Mouse (Mus musculus): Measurements from ENCODE around the gene Syt8. TPM values are rescaled to one million over a fixed set of nuclear protein-coding genes. Genes with fewer than 3 reads are reported as not detected.

Syt8 gene
- total RNA-seq, 2 experiments from 2014 or later, result not detected

GRCm38 (mm10) chr7:142408686-142409085, 26.0 kb upstream of the Syt8 start:
- DNase-seq (ENCODE audit: low spot score in 2 of 2), result no peak

DNA sequence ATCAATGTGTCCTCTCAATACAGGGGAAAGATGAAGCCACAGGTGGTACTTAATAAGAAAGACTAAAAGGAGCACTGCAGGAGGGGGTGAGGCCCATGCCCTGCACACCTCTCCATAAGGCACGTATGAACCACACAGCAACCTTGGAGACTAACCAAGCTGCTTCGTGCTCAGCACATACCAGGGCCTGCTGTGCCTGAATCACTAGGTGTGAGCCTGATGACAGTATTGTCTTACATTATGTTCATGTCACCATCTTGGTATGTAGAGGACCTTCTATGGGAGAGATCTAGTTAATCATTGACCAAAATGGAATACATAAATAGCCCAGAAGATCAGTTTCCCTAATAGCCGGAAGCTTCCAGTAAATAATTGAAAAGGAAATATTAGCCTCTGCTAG, 25.0 kb upstream of the Syt8 start:
- DNase-seq (ENCODE audit: low spot score in 2 of 2), result no peak

- DNase-seq (ENCODE audit: low spot score in 2 of 2), result no peak
Observed at GRCm38 (mm10) chr7:142413285-142413684, 21.4 kb upstream of the Syt8 start.

DNA sequence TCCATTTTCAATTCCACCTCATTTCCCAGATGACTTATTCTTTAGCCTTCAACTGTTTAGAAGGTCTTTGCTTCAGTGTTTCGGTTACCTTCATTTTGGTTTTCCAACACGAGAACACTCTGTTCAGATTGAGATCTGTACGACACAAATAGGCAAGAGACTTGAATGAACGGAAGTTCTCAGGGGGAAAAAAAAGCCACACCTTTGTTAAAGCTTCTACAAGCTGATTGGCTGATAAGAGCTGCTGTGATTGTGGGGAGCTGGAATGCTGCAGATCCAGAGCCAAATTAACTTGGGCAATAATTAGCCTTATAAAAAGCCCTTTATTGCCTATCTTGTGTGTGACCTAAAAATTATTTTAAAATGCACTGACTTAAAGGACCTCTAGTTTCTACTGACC, 19.3 kb upstream of the Syt8 start:
- no peak for DNase-seq (ENCODE audit: low spot score in 2 of 2)

GRCm38 (mm10) chr7:142416225-142416624, 18.4 kb upstream of the Syt8 start:
- DNase-seq (ENCODE audit: low spot score in 2 of 2), result no peak

- no peak for DNase-seq (ENCODE audit: low spot score in 2 of 2)
Observed at GRCm38 (mm10) chr7:142418027-142418426, 16.6 kb upstream of the Syt8 start.

- DNase-seq (ENCODE audit: low spot score in 2 of 2), result no peak
Observed at GRCm38 (mm10) chr7:142418679-142419078, 16.0 kb upstream of the Syt8 start.

DNA sequence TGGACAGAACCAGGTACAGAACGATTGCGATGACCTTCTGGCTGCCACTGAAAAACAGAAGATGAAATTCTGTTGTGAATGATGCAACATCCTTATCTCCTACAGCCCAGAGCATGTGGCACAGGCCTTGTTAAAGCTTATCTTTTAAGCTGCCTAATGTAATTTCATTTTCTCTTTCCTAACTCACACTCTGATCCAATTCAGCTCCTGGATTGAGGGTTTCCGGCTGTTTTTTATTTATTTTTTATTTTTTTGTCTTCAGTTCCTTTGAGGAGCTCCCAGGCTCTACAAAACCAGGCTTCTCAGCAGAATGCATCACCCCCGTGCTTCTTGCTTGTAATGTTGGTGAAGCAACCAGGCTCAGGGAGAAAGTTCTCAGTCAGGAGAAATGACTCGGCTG, 14.8 kb upstream of the Syt8 start:
- DNase-seq (ENCODE audit: low spot score in 2 of 2), result no peak

GRCm38 (mm10) chr7:142421826-142422225, 12.8 kb upstream of the Syt8 start:
- DNase-seq (ENCODE audit: low spot score in 2 of 2), result no peak

GRCm38 (mm10) chr7:142425641-142426213, 8.9 kb upstream of the Syt8 start:
- DNase-seq (ENCODE audit: low spot score in 2 of 2), result no peak

GRCm38 (mm10) chr7:142428213-142428612, 6.4 kb upstream of the Syt8 start:
- DNase-seq (ENCODE audit: low spot score in 2 of 2), result no peak

- DNase-seq (ENCODE audit: low spot score in 2 of 2), result peak; percentile 18 to 38
Observed at GRCm38 (mm10) chr7:142430160-142430678, 4.4 kb upstream of the Syt8 start.

DNA sequence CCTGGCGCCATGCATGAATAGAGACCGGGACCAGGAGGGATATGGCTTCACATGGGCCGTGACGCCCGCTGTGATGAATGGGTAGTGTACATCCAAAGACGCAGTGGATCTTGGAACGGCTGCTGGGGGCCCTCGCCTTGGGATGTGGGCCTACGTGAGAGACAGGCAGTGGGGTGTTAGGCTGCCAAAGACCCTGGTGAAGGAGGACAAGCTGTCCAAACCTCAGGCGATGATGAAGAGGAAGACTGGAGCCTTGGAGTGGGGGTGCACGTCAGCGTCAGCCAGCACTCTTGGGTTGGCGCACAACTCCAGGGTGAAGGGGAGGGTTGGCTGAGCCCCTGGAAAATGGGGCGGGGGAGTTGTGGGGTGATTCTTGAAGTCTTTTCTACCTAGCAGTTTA, 3.5 kb upstream of the Syt8 start:
- DNase-seq (ENCODE audit: low spot score in 2 of 2), result no peak

DNA sequence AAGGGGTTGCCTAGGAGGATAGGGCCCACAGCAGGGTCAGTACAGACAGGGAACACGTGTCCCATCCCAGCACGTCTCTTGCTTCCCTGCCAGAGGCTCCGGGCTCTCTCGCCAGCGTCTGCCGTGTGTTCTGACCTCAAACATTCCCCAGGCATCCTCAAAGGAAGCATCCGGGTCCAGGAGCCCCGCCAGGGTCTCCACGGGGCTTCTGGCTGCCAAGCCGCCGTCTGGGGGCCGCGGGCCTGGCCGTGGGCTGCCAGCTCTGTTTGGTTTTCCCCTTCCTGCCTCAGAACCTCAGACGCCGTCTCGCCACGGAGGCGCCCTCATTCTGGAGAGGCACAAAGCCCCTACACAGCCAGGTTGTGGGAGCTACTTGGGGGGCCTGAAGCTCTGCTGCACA, 1.0 kb upstream of the Syt8 start:
- no peak for DNase-seq (ENCODE audit: low spot score in 2 of 2)

DNA sequence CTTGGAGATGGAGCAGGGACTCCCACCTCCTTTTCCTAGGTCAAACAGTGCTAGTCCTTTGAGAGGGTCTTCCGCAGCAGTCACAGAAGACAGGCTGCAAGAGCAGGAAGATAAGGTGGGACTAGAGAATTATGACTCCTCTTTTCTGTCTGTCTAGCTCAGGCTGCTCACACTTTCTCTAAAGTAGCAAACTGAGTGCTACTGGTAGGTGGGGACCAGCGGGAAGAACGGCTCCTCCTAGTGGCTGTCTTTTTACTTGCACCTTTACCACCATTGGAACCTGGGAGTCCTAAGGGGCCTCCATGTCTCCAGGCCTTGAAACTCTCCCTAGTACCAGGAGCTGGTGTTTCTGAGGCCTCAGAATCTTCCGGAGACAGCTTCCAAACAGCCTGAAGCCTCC, 874 bp downstream of the Syt8 start:
- DNase-seq (ENCODE audit: low spot score in 2 of 2), result peak; percentile 40 to 85

GRCm38 (mm10) chr7:142437324-142437723, 2.7 kb downstream of the Syt8 start:
- DNase-seq (ENCODE audit: low spot score in 2 of 2), result no peak

- no peak for DNase-seq (ENCODE audit: low spot score in 2 of 2)
Observed at GRCm38 (mm10) chr7:142439966-142440365, 5.3 kb downstream of the Syt8 start.

GRCm38 (mm10) chr7:142440657-142441114, 6.0 kb downstream of the Syt8 start:
- peak in 1 of 2 experiments; percentile 53 for DNase-seq (ENCODE audit: low spot score in 2 of 2)

DNA sequence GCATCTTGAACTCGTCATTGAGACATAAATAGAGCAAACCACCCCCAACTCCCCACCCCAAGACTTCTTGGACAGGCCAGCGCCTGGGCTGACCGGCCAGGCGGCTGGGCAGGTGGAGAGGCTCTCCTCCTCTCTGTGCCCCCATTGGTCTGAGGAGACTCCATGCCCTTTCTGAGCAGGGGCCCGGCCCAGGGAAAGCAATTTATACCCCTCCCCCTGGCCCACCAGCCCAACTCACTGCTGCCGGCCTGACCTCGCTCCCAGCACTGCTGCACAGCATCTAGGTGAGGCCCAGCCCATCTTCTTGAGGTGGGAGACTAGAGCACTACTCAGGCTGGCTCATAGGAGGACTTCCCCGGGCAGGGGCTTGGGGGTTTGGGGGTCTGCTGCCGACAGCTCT, 6.9 kb downstream of the Syt8 start, which contains the start of gene Tnni2:
Tnni2 (plus strand) TSS at position 224 of the 400 bp plus-strand sequence.
- DNase-seq (ENCODE audit: low spot score in 2 of 2), result no peak

DNA sequence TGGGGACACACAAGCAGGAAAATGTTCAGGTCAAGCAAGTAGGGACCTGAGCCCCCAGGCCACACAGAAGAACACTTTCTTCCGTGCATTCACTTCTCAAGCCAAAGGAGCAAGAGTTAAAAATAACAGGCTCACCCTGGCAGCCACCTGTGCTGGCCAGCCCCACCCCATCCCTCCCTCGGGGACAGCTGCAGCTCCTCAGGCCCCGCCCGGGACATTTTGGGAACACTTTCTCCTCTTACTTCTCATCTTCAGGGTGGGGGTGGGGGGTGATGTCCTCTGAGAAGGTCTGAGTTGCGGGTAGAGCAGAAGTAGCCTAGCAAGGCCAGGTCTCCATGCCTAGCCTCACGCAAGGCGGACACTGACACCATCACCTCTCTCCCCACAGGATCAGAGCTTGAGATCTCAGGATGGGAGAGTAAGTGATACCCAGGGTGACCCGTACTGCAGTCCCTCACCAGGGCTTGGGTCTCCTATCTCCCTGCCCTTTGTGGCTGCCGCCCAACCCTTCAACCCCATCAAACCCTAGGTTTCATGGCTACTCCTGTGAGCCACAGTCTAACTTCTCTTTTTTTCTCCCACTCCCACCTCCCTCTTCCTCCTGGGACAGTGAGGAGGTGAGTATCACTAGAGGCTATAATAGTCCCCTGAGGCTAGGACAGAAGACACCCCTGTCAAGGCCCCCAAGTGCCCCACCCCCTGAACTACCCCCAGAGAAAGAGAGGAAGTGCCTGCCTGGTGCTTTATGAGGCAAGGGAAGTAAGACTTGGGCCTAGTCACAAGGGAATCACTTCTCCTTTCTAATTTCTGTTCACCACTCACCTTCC, 7.6 kb downstream of the Syt8 start:
- no peak for DNase-seq (ENCODE audit: low spot score in 2 of 2)

- no peak for DNase-seq (ENCODE audit: low spot score in 2 of 2)
Observed at GRCm38 (mm10) chr7:142442908-142443420, 8.3 kb downstream of the Syt8 start.

DNA sequence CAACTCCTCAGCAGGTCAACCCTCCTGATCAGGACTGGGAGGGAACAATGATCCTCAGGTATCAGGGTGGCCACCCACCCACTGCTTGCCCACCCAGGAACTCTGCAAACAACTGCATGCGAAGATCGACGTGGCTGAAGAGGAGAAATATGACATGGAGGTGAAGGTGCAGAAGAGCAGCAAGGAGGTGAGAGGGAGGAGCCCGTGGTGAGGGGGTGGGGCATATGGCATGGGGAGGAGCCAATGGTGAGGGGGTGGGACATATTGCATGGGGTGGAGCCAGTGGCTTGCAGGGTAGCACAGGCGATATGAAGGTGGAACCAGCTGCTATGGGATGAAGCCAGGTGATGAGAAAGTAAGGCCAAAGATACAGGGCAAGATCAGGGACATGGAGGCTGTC, 8.8 kb downstream of the Syt8 start:
- no peak for DNase-seq (ENCODE audit: low spot score in 2 of 2)

Data from layer of hippocampus, adult 18-20 months (tissue).